Mouse (Mus musculus): ENCODE measurements around the gene Eef1a2.

The Eef1a2 gene

GRCm38 (mm10) chr2:181157716-181158302 lies 995 bp upstream of the Eef1a2 start:
- DNase-seq, result peak; percentile 29

GRCm38 (mm10) chr2:181157180-181157579 lies 366 bp upstream of the Eef1a2 start:
- DNase-seq, result no peak

GRCm38 (mm10) chr2:181155801-181156200 lies 1.0 kb downstream of the Eef1a2 start:
- DNase-seq, result peak; percentile 53

- no peak for DNase-seq
These were observed 1.9 kb downstream of the Eef1a2 start for GRCm38 (mm10) chr2:181154831-181155415.

- DNase-seq, result no peak
These were observed 2.5 kb downstream of the Eef1a2 start for GRCm38 (mm10) chr2:181154361-181154760.

- DNase-seq, result peak; percentile 47
These were observed 3.0 kb downstream of the Eef1a2 start for GRCm38 (mm10) chr2:181153837-181154236.

- DNase-seq, result no peak
These were observed 3.7 kb downstream of the Eef1a2 start for GRCm38 (mm10) chr2:181153131-181153530.

GRCm38 (mm10) chr2:181152701-181153100 lies 4.1 kb downstream of the Eef1a2 start:
- peak; percentile 56 for DNase-seq

GRCm38 (mm10) chr2:181150281-181150680 lies 6.5 kb downstream of the Eef1a2 start:
- peak; percentile 80 for DNase-seq

- no peak for DNase-seq
These were observed 8.4 kb downstream of the Eef1a2 start for GRCm38 (mm10) chr2:181148318-181148955.

GRCm38 (mm10) chr2:181147546-181148317 lies 9.1 kb downstream of the Eef1a2 start:
- DNase-seq, result peak; percentile 65

GRCm38 (mm10) chr2:181146976-181147545 lies 9.8 kb downstream of the Eef1a2 start:
- no peak for DNase-seq

- DNase-seq, result no peak
These were observed 12.1 kb downstream of the Eef1a2 start for GRCm38 (mm10) chr2:181144675-181145074.

- no peak for DNase-seq
These were observed 13.1 kb downstream of the Eef1a2 start for GRCm38 (mm10) chr2:181143509-181144276.

- DNase-seq, result peak; percentile 70
These were observed 14.1 kb downstream of the Eef1a2 start for GRCm38 (mm10) chr2:181142703-181143135.

GRCm38 (mm10) chr2:181139641-181140193 lies 17.1 kb downstream of the Eef1a2 start:
- DNase-seq, result peak; percentile 52

- no peak for DNase-seq
These were observed 19.9 kb downstream of the Eef1a2 start for GRCm38 (mm10) chr2:181136934-181137333.

- DNase-seq, result no peak
These were observed 21.4 kb downstream of the Eef1a2 start for GRCm38 (mm10) chr2:181135446-181135818.

GRCm38 (mm10) chr2:181134591-181135445 lies 22.0 kb downstream of the Eef1a2 start, which contains the start of gene Kcnq2:
TSS of gene Kcnq2 (minus strand) at chr2:181135300.
- DNase-seq, result no peak

- no peak for DNase-seq
These were observed 22.8 kb downstream of the Eef1a2 start for GRCm38 (mm10) chr2:181133837-181134590.

Data from right cerebral cortex, adult 18-20 months (tissue).